Mouse (Mus musculus) kidney, postnatal 0 days (tissue): ENCODE measurements around the gene Tmc4. TPM values are rescaled to one million over a fixed set of nuclear protein-coding genes. Genes with fewer than 3 reads are reported as not detected.
A peak's percentile ranks its signal among the peaks of the same experiment; 100 is the strongest.

Experiments used
- ATAC-seq: fragments of 200-750 bp; cut with Nextera tagmentation; replicated peaks from 2 replicates; pipeline ENCODE4 v1.8.0; 2017; ENCODE audit warnings: low read depth, moderate number of reproducible peaks, moderate TSS enrichment, moderate library complexity; ENCODE audit not compliant: low FRiP score
- DNase-seq: peaks from one replicate; pipeline ENCODE4 v3.0.0-alpha.2; 2016; ENCODE audit warnings: low spot score
- H3K27ac ChIP-seq: fragments of 300-500 bp; sonication (generic); 2 replicates; pipeline ENCODE4 v1.5.1; 2014; ENCODE audit warnings: mild to moderate bottlenecking
- H3K27me3 ChIP-seq: fragments of 300-500 bp; sonication (generic); 2 replicates; pipeline ENCODE4 v1.6.1; 2014; ENCODE audit warnings: low read length, mixed read lengths; ENCODE audit not compliant: insufficient read depth
- H3K36me3 ChIP-seq: fragments of 300-500 bp; sonication (generic); 2 replicates; pipeline ENCODE4 v1.6.1; 2014; ENCODE audit warnings: low read length, mixed read lengths; ENCODE audit not compliant: insufficient read depth
- H3K4me1 ChIP-seq: fragments of 300-500 bp; sonication (generic); replicated peaks from 2 replicates; pipeline ENCODE4 v1.6.1; 2014; ENCODE audit warnings: antibody characterized with exemption, low read length, mixed read lengths; ENCODE audit not compliant: insufficient read depth
- H3K4me2 ChIP-seq: fragments of 300-500 bp; sonication (generic); 2 replicates; pipeline ENCODE4 v1.6.1; 2014; ENCODE audit warnings: mild to moderate bottlenecking, low read length, moderate library complexity, mixed read lengths
- H3K4me3 ChIP-seq: fragments of 300-500 bp; sonication (generic); replicated peaks from 2 replicates; pipeline ENCODE4 v1.5.1; 2014; ENCODE audit warnings: low read depth, low read length
- H3K9ac ChIP-seq: fragments of 300-500 bp; sonication (generic); 2 replicates; pipeline ENCODE4 v1.6.1; 2014; ENCODE audit warnings: low read depth, low read length
- H3K9me3 ChIP-seq: fragments of 300-500 bp; sonication (generic); replicated peaks from 2 replicates; pipeline ENCODE4 v1.6.1; 2016; ENCODE audit warnings: low read length, inconsistent platforms, mixed read lengths
- CTCF ChIP-seq: IDR thresholded peaks from 2 replicates; pipeline ENCODE4 v1.5.1; 2016; ENCODE audit warnings: antibody characterized with exemption, low read depth, mild to moderate bottlenecking, moderate library complexity
- WGBS: fragments of 180-500 bp; shearing (Covaris S2); extraction: QIAGEN DNeasy Blood & Tissue Kit; methylation state at CpG from one replicate; pipeline ENCODE4 v1.1.7; 2014; 5-methylcytosine and 5-hydroxymethylcytosine counted together
- polyA plus RNA-seq: library from polyadenylated mRNA; unstranded; fragments of >200 nt; fragmentation: Nextera tagmentation; extraction: Ambion mirVana; gene quantifications from 2 replicates; pipeline ENCODE4 v1.2.1, GENCODE M21; 2015

The Tmc4 gene
- polyA plus RNA-seq, 1 experiment from 2014 or later: 28.1 TPM

DNA sequence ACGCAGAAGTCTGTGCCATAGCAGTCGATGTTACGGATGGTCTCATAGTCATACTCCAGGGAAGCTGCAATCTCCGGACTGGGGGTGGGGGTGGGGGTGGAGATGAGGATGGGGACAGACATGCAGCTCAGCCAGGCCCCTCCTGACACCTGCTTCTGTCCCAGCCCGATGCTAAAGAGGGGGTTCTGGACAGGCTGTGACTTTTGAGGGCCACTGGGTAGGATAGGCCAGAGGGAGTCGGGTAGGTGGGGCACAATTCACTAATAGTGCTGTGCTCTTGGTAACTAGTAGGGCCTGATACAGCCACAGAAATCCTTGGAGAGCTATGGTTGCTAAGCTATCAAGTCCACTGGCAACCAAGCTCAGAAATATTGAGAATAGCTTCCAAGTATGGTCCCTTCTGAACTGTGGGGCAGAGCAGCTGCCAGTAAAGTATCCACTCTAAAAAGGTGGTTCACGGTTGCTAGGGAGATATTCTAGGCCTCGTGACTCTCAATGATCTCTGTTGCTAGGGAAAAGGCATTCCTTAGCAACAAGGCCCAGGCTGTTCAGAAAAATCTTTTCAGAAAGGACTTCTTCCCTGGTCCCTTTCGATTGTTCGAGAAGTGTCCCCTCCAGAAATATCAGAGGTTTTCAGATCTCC, 6.7 kb upstream of the Tmc4 start:
- TF ChIP-seq CTCF: no peak
- Histone ChIP-seq H3K9me3 (no peaks in the 10 kb centered on the region), H3K4me2 (no peak overlapping the region), H3K27me3 (no peaks in the 10 kb centered on the region), H3K27ac (no peak overlapping the region), H3K9ac (no peak overlapping the region), H3K4me1 (no peaks in the 10 kb centered on the region), H3K36me3 (peaks cover 27% of the 10 kb centered on the region; the same call in 1 of the 2 replicates), H3K4me3 (no peak overlapping the region)
- DNase-seq (no peak), ATAC-seq (0 out of 2 replicates have a peak, but pooled peaks have one; percentile 9)
- WGBS: 88% methylated on average over 10 of the region's 10 CpGs

DNA sequence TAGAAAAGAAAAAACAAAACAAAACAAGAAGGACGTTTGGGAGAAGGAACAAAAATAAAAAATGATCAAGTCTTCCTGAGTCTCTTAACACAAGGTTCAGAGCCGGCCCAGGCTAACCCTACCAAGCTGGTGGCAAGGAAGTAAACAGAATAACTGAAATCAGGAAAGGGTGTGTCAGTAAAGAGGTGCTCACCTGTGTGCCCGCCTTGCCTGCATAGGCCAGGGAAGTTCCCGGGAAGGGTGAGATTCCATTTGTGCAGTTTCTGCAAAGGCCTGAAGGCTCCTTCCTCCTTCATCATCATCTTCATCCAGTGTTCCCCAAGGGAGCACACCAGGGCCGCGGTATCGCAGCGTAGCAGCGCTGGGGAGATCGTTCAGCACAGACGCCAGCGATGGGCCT, 982 bp downstream of the Tmc4 start:
- Histone ChIP-seq H3K27me3 (no peaks in the 10 kb centered on the region), H3K27ac (no peak overlapping the region), H3K4me2 (peak overlapping the region; percentile 19), H3K9ac (peak overlapping the region; percentile 36; the same call in 1 of the 2 replicates), H3K9me3 (no peaks in the 10 kb centered on the region), H3K36me3 (0 out of 2 replicates have a peak, but pooled peaks cover 3% of the 10 kb centered on the region), H3K4me1 (no peaks in the 10 kb centered on the region), H3K4me3 (no peak overlapping the region)
- ATAC-seq: no peak
- TF ChIP-seq CTCF: no peak
- WGBS: 83% methylated on average over 12 of the region's 12 CpGs
- no peak for DNase-seq

DNA sequence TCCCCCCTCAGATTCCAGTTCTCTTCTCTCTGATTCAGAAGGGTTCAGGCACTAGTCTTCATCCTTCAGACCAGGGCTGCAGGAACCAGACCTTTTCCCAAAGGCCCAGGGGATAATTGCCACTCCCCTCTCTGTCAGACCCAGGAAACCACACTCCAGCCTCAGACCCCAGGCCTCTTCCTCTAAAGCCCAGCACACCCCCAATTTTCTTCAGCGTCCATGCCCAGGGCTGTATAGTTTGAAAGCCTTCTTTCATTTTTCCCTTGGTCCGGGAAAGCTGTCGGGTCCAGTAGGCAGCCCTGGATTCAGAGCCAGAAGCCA, 2.2 kb downstream of the Tmc4 start:
- Histone ChIP-seq H3K9me3 (no peaks in the 10 kb centered on the region), H3K4me2 (no peak overlapping the region), H3K36me3 (0 out of 2 replicates have a peak, but pooled peaks cover 1% of the 10 kb centered on the region), H3K27ac (no peak overlapping the region), H3K4me1 (no peaks in the 10 kb centered on the region), H3K4me3 (no peak overlapping the region), H3K27me3 (no peaks in the 10 kb centered on the region), H3K9ac (no peak overlapping the region)
- 83% methylated on average over 3 of the region's 3 CpGs for WGBS
- ATAC-seq (peak; percentile 10; the same call in 1 of the 2 replicates), DNase-seq (no peak)
- no peak for TF ChIP-seq CTCF

DNA sequence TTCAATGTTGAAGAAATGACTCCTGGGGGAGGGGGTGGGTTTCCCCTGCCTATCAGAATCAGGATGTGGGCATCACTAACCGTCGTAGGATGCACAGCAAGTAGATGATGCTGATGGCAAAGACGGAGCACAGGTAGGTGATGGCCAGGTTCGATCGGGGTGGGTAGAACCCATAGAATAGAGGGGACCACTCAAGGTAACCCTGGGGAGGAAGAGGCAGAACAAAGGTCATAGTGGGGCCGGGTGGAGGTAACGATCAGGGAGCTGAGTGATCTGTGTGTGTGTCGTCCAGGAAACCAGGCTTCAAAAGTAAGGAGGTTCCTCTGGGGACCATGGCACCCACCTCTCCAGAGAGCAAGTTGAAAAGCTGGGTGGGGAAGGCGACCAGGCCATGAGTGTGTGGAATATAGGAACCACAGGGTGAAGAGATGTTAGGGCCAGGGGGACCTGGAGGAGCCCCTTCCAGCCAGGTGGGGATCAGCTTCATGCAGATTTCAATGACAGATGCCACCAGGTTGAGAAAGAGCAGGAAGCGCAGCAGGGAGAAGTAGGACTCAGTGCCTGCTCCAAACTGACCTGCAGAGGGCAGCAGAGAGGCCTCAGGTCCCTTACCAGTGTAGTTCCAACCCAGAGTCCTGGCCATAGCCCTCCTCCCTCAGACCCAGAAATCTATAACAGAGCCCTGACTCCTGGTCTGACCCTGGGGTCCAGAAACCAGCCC, 2.7 kb downstream of the Tmc4 start:
- ATAC-seq: peak; percentile 81
- H3K9ac ChIP-seq: no peak overlapping the region
- peak; percentile 92 for TF ChIP-seq CTCF
- H3K27me3 ChIP-seq: no peaks in the 10 kb centered on the region
- DNase-seq: peak; percentile 88
- H3K36me3 ChIP-seq: no peaks in the 10 kb centered on the region
- H3K4me2 ChIP-seq: no peak overlapping the region
- H3K4me1 ChIP-seq: no peaks in the 10 kb centered on the region
- H3K9me3 ChIP-seq: no peaks in the 10 kb centered on the region
- 69% methylated on average over 10 of the region's 10 CpGs for WGBS
- H3K4me3 ChIP-seq: no peak overlapping the region
- no peak overlapping the region for H3K27ac ChIP-seq

DNA sequence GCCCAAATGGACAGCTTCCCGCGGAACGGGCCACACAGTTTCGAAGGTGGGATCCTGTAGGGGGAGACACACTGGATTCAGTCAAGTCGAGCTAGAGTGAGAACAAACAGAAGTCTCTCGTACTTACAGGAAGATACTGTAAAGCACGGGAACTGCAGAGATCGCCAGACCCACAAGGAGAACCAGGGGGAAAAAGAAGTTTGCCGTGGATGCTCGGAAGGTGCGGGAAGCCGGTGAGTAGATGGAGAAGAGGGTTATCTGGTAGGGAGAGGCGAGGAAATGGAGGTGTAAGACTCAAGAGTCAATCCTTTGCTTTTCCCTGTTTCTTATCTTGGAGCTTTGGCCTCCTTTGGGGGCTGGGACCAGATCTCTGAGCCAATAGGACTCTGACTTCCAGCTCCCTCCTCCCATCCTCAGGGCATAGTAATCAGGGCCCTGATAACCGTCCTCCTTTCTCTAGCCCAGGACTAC, 10.4 kb downstream of the Tmc4 start:
- Histone ChIP-seq H3K4me3 (peak overlapping the region; percentile 1; the same call in 1 of the 2 replicates), H3K4me2 (peak overlapping the region; percentile 34), H3K27me3 (no peaks in the 10 kb centered on the region), H3K27ac (0 out of 2 replicates have a peak overlapping the region, but pooled peaks have one; percentile 31), H3K9ac (peak overlapping the region; percentile 40; the same call in 1 of the 2 replicates), H3K36me3 (peaks cover 9% of the 10 kb centered on the region; the same call in 1 of the 2 replicates), H3K4me1 (peaks cover 13% of the 10 kb centered on the region), H3K9me3 (no peaks in the 10 kb centered on the region)
- DNase-seq (peak; percentile 51), ATAC-seq (no peak)
- 25% methylated on average over 14 of the region's 14 CpGs for WGBS
- peak; percentile 47 for TF ChIP-seq CTCF

DNA sequence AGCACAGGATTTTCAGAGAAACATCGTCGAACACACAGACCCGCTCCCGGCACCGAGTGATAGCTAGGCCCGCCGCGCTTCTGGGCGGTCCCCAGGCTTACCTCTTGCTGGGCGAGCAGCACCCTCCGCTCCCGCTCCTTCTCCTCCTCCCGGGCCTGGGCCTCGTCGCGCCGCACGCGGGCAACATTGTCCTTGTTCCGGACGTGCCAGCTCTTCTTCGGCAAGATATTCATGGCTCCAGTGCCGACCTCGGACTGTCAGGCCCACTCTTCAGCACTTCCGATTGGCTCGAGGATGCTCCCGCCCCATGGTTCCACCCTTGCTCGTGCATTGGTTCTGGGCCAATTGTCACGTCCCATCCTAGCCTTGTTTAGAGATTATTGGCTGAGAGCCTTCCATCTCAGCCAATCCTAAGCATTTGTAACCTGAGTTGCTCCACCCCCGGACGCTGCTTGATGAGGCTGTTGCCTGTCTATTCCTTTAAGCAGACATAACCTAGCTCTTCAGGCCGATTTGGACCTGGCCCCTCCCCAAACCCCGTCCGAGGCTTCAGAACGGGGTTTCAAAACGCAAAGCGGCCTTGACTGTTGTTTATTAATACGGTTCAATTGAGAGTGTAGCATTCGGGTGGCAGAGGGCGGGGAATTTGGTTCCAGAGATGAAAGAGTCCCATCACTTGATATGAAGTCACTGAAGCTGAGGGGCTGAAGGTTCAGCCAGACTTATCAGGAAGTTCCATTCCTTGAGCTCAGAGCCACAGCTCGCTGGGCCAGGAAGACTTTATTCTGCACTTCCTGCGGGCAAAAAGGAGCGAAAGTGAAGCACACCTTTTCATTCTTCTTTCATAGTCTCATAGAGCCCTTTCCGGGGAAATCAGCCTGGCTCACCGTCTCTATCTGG, 11.9 kb downstream of the Tmc4 start, which contains the start of gene Leng1:
Leng1 (minus strand) TSS at position 626 of the 900 bp plus-strand sequence.
- Histone ChIP-seq H3K4me1 (peaks cover 13% of the 10 kb centered on the region), H3K4me3 (peak within 1 kb of the TSS; percentile 73), H3K4me2 (peak within 1 kb of the TSS; percentile 85), H3K9me3 (no peaks in the 10 kb centered on the region), H3K9ac (peak within 1 kb of the TSS; percentile 79), H3K27me3 (no peaks in the 10 kb centered on the region), H3K36me3 (peaks cover 15% of the 10 kb centered on the region), H3K27ac (peak within 1 kb of the TSS; percentile 89)
- DNase-seq (peak; percentile 99), ATAC-seq (peak; percentile 99)
- 3% methylated on average over 44 of the region's 45 CpGs for WGBS
- TF ChIP-seq CTCF: no peak
